Mouse (Mus musculus) neural tube, embryonic 13.5 days (tissue): ENCODE measurements around the gene Rapgef4. TPM values are rescaled to one million over a fixed set of nuclear protein-coding genes. Genes with fewer than 3 reads are reported as not detected.
"Not testable (repeated sequence)": the region's sequence is repeated elsewhere in the genome, so short reads cannot be mapped to it uniquely, and the experiment has no call there.

Experiments
- ATAC-seq: fragments of 200-750 bp; cut with Nextera tagmentation; 2 replicates; pipeline ENCODE4 v1.8.0; 2017; ENCODE audit warnings: low read depth, mild to moderate bottlenecking, moderate TSS enrichment, moderate library complexity
- H3K27ac ChIP-seq: fragments of 300-500 bp; sonication (generic); replicated peaks from 2 replicates; pipeline ENCODE4 v1.5.1; 2015; ENCODE audit warnings: moderate library complexity, mild to moderate bottlenecking, inconsistent platforms
- H3K27me3 ChIP-seq: fragments of 300-500 bp; sonication (generic); 2 replicates; pipeline ENCODE4 v1.6.1; 2015; ENCODE audit warnings: mild to moderate bottlenecking, inconsistent platforms
- H3K36me3 ChIP-seq: fragments of 300-500 bp; sonication (generic); 2 replicates; pipeline ENCODE4 v1.6.1; 2015; ENCODE audit warnings: mild to moderate bottlenecking, inconsistent platforms
- H3K4me1 ChIP-seq: fragments of 300-500 bp; sonication (generic); replicated peaks from 2 replicates; pipeline ENCODE4 v1.6.1; 2015; ENCODE audit warnings: inconsistent platforms
- H3K4me2 ChIP-seq: fragments of 300-500 bp; sonication (generic); 2 replicates; pipeline ENCODE4 v1.6.1; 2015; ENCODE audit warnings: inconsistent platforms, mild to moderate bottlenecking, moderate library complexity
- H3K4me3 ChIP-seq: fragments of 300-500 bp; sonication (generic); 2 replicates; pipeline ENCODE4 v1.5.1; 2015; ENCODE audit warnings: mild to moderate bottlenecking, inconsistent platforms
- H3K9ac ChIP-seq: fragments of 300-500 bp; sonication (generic); 2 replicates; pipeline ENCODE4 v1.6.1; 2015; ENCODE audit warnings: moderate library complexity, mild to moderate bottlenecking, inconsistent platforms
- H3K9me3 ChIP-seq: fragments of 300-500 bp; sonication (generic); 2 replicates; pipeline ENCODE4 v1.6.1; 2016; ENCODE audit warnings: inconsistent platforms
- WGBS: fragments of 180-500 bp; shearing (Covaris S2); methylation state at CpG from one replicate; pipeline ENCODE4 v1.1.7; 2015; 5-methylcytosine and 5-hydroxymethylcytosine counted together
- polyA plus RNA-seq: library from polyadenylated mRNA; unstranded; fragments of >200 nt; fragmentation: Nextera tagmentation; extraction: Ambion mirVana; gene quantifications from 2 replicates; pipeline ENCODE4 v1.2.1, GENCODE M21; 2015

The Rapgef4 gene
- polyA plus RNA-seq, 1 experiment from 2014 or later, result 24.7 TPM

DNA sequence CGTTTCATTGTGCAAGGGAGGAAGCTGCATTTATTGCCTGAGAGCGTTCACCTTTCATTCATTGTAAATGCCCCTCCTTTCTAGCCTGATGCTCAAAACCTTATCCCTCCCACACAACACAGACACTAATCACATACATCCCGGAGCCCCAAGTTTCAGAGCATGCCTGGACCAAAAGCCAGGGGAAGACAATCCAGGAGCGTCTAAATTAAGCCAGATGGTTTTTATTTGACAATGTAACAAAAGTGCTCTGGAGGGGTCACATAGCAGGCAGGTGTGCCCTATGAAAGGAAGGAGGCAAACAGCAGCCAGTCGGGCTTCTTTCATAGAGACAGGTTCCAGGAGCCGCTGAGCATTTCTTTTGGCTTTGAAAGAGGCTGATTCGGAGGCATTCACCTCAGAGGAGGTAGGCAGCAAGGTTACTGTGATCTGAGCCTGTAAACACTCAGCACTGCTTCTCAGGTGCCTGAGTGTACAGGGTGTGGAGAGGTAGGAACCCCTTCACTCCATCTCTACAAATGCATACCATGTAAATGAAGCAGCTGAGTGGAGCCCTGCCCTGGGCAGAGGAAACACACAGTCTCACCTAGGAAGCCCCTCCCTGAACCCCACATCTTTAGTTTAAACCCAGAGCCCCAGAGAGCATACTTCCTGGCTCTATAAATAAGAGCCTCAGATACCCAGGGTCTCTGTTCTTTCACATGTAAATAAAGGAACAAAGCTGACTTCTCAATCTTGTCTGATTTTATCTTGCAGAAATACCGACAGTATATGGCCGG is 155.6 kb downstream of the Rapgef4 start:
- H3K27me3 ChIP-seq, result no peaks in the 10 kb centered on the region
- ATAC-seq, result no peak
- H3K36me3 ChIP-seq, result no peaks in the 10 kb centered on the region
- peak overlapping the region; percentile 20 for H3K27ac ChIP-seq
- WGBS, result 43% methylated on average over 9 of the region's 9 CpGs
- no peak overlapping the region for H3K4me3 ChIP-seq
- H3K9me3 ChIP-seq, result no peaks in the 10 kb centered on the region
- 0 out of 2 replicates have a peak overlapping the region, but pooled peaks have one; percentile 13 for H3K9ac ChIP-seq
- H3K4me2 ChIP-seq, result no peak overlapping the region
- H3K4me1 ChIP-seq, result peaks cover 35% of the 10 kb centered on the region

DNA sequence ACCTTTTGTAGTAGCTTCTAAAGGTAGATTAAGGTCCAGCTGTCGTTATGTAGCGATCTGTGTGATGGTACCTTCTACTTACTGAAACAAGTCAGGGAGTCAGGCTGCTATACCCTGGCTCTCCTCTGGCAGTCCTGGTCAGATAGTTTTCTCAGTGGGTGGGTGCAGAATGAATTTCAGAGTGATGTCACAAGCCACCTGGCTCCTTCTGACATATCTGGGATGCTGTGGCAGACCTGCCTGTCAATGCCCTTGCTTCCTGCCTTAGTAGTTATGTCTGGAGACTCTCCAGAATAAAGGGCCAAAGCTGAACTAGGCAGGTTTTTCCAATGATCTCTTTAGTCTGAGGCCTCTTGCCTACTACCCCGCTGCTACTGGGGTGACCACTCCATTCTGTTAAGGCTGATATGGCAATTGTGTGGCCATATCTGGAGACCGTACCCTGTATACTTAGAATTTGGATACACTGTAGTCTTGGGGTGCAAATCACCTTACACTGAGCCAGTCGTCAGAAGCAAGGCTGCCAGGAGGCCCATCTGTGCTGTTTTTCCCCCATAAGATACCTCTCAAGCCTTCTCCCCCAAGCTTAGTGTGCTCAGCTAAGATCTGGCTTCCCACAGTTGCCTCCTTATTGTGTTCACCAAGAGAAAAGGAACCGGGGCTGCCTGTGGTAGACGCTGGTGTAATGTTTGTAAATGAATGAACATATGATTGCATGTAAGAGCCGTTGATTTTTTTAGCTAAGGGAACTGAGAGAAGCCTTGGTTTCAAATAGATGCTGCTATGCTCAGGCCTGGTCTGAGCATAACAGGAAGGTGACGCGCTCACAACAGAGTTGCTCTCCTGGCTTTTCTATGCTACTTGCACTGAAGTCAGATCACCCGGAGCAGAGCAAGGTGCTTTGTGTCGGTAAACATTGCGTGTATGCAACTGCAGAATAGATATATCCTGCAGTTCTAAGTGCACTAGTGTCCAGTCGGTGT is 159.1 kb downstream of the Rapgef4 start:
- Histone ChIP-seq H3K4me2 (no peak overlapping the region), H3K4me1 (peaks cover 43% of the 10 kb centered on the region), H3K4me3 (no peak overlapping the region), H3K9me3 (no peaks in the 10 kb centered on the region), H3K27me3 (no peaks in the 10 kb centered on the region), H3K27ac (peak overlapping the region; percentile 68), H3K9ac (no peak overlapping the region), H3K36me3 (no peaks in the 10 kb centered on the region)
- 85% methylated on average over 14 of the region's 14 CpGs for WGBS
- no peak for ATAC-seq

DNA sequence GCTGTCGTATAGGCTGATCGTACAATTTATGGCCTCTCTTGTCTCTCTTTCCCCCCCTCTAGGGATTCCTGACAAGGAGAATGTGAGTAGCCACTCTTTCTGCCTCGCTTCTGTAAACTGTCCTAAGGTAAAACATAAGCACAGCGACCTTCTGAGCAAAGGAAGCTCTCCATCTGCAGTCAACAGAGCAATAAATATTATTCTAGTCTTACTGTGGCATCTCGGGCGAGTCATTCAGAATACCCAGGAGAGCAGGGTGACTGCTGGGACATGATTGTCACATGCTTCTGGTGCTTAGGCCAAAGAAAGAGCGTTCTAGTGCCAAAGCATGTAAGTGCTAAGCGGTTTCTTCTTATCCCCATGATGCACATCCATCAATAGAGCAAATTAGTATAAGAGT is 160.1 kb downstream of the Rapgef4 start:
- no peak overlapping the region for H3K9ac ChIP-seq
- no peak overlapping the region for H3K4me2 ChIP-seq
- peaks cover 39% of the 10 kb centered on the region for H3K4me1 ChIP-seq
- WGBS, result 26% methylated on average over 8 of the region's 8 CpGs
- H3K9me3 ChIP-seq, result no peaks in the 10 kb centered on the region
- no peaks in the 10 kb centered on the region for H3K36me3 ChIP-seq
- no peak for ATAC-seq
- no peaks in the 10 kb centered on the region for H3K27me3 ChIP-seq
- H3K27ac ChIP-seq, result peak overlapping the region; percentile 68
- H3K4me3 ChIP-seq, result no peak overlapping the region

DNA sequence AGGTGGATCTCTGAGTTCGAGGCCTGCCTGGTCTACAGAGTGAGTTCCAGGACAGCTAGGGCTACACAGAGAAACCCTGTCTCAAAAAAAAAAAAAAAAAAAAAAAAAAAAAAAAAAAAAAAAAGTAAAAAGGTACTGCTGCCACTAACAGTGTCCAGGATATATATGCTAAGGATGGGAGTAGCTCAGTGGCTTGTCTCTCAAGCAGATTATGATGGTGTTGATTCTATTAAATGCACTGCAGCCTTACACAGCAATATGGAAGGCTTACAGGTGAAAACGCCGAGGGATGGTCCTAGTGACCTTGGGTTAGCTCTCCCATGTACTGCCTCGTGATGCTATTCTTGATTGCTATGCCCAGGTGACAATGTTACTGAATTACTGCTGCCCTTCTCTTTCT is 160.7 kb downstream of the Rapgef4 start:
- WGBS, result 88% methylated on average over 4 of the region's 4 CpGs

DNA sequence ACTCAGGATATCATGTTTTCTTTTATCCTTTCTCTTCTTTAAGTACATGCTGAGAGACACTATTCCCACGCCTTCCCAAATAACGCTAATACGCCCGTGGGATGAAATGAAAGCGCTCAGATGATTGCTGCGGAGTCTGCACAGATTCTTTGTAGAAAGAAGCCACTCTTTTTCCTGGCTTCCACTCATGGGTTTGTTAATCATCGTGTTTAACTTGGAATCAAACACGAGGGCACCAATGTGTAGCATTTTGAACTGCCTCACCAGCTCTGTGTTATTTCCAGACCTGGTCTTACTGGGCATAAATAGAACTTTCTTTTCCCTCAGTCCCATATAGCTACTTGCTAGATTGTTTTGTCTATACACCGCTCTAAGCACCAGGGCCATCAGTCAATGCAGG is 162.4 kb downstream of the Rapgef4 start:
- H3K27ac ChIP-seq, result no peak overlapping the region
- WGBS, result 90% methylated on average over 9 of the region's 9 CpGs
- no peak overlapping the region for H3K4me2 ChIP-seq

More for the DNA sequence above, 160.7 kb downstream of the Rapgef4 start:
- H3K4me1 ChIP-seq, result peaks cover 33% of the 10 kb centered on the region
- not testable (repeated sequence) for ATAC-seq, H3K4me3 ChIP-seq, H3K9me3 ChIP-seq, H3K27me3 ChIP-seq, H3K9ac ChIP-seq, H3K4me2 ChIP-seq, H3K36me3 ChIP-seq, H3K27ac ChIP-seq

DNA sequence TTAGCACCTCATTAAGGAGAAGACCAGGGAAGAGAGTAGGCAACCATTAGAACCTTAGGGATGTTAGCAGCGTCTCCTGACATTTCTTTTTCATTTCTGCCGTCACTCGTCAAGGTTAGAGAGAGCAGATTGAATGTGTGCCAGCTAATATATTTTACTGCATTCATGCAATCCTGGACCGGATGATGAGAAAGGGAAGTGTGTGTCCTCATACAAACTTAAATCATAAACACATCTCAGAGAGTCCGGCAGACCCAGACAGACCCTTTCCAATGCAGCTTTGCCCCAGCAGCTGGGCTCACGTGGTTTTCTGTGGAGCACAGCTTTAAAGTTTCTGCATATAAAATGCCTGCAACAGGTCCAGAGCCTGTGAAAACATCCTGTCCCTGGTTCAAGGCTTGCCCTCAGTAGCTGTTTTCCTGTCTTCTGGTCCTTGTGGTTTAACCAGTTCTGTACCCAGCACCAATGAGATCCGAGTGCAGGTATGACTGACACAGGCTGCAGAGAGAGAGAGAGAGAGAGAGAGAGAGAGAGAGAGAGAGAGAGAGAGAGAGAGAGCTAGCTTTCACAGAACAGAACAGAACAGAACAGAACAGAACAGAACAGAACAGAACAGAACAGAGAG is 163.6 kb downstream of the Rapgef4 start:
- no peak overlapping the region for H3K4me3 ChIP-seq
- WGBS, result 72% methylated on average over 7 of the region's 7 CpGs
- no peaks in the 10 kb centered on the region for H3K36me3 ChIP-seq
- H3K9ac ChIP-seq, result no peak overlapping the region
- no peak for ATAC-seq
- H3K27ac ChIP-seq, result no peak overlapping the region
- H3K27me3 ChIP-seq, result no peaks in the 10 kb centered on the region
- peaks cover 36% of the 10 kb centered on the region for H3K4me1 ChIP-seq
- H3K4me2 ChIP-seq, result no peak overlapping the region
- no peaks in the 10 kb centered on the region for H3K9me3 ChIP-seq

More for the DNA sequence above, 162.4 kb downstream of the Rapgef4 start:
- H3K4me3 ChIP-seq, result no peak overlapping the region
- H3K27me3 ChIP-seq, result no peaks in the 10 kb centered on the region
- H3K9ac ChIP-seq, result no peak overlapping the region
- peaks cover 30% of the 10 kb centered on the region for H3K4me1 ChIP-seq
- no peaks in the 10 kb centered on the region for H3K36me3 ChIP-seq
- no peak for ATAC-seq
- no peaks in the 10 kb centered on the region for H3K9me3 ChIP-seq

DNA sequence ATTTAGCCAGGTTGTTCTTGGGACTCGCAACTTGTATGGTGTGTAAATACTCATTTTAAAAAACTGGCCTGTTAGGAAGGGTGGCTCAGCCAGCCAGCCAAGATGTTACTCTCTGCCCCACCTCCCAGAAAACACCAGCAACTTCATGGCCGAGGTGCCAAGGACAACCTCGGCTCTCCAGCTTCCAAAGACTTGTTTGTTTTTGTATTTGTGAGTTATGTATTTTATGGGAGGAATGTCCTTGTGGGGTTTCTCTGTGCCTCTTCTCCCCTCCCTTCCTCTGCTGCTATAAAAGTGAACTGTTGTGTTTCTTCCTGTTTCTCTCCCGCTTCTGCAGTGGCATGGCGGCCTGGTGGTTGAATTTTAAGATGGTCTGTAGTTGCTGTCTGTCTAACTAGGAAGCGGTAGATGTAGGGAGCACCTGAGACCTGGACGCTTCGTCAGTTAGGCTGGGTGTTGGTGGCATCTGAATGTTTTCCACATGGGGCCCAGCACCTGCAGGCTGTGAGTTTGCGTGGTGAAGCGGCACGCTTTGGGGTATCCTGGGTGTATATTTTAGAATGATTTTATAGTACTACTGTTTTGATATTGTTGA is 164.3 kb downstream of the Rapgef4 start:
- H3K9me3 ChIP-seq, result no peaks in the 10 kb centered on the region
- 86% methylated on average over 11 of the region's 11 CpGs for WGBS
- H3K36me3 ChIP-seq, result no peaks in the 10 kb centered on the region
- no peak overlapping the region for H3K4me2 ChIP-seq
- ATAC-seq, result no peak
- H3K4me3 ChIP-seq, result no peak overlapping the region
- no peak overlapping the region for H3K27ac ChIP-seq
- H3K9ac ChIP-seq, result no peak overlapping the region
- H3K27me3 ChIP-seq, result no peaks in the 10 kb centered on the region
- peaks cover 31% of the 10 kb centered on the region for H3K4me1 ChIP-seq

DNA sequence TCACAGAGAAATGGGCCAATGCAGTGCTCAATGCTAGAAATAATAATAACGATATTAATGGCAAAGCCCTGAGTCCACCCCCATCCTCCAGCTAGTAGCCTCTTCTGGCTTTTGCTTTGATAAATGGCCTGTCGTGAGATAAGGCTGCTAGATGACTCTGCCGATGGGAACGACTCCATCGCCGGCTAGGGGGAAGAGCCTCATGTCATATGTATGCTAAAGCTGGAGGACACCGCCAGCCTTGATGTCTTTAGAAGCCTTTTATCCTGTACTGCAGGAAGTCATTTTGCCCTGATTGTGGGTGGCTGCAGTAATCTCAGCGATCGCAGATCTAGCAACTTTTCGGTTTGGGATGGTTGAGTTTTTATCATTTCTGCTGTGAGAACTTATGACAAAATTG is 165.0 kb downstream of the Rapgef4 start:
- no peak overlapping the region for H3K4me3 ChIP-seq
- H3K9me3 ChIP-seq, result no peaks in the 10 kb centered on the region
- no peaks in the 10 kb centered on the region for H3K36me3 ChIP-seq
- ATAC-seq, result no peak
- H3K27ac ChIP-seq, result no peak overlapping the region
- no peaks in the 10 kb centered on the region for H3K27me3 ChIP-seq
- H3K4me2 ChIP-seq, result no peak overlapping the region
- 62% methylated on average over 10 of the region's 10 CpGs for WGBS
- H3K9ac ChIP-seq, result no peak overlapping the region
- H3K4me1 ChIP-seq, result peaks cover 24% of the 10 kb centered on the region

DNA sequence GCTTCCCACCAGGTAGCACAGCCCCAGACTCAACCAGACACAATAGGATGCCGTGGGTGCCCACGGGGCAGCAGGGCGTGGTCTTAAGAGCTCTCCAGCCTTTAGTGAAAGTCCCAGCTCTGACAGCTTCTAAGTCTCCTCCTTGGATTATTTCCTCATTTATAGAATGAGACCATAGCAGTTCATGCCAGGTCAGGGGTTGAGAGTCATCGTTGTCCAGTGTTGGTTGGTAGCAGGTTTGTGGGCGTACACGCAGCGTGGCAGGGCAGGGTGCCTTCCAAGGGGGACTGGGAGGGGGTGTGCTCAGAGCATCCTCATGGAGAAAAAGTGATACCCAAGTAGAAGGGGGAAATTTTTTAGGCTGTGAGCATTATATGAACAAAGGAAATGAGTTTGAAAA is 166.2 kb downstream of the Rapgef4 start:
- no peak overlapping the region for H3K27ac ChIP-seq
- WGBS, result 85% methylated on average over 7 of the region's 7 CpGs

DNA sequence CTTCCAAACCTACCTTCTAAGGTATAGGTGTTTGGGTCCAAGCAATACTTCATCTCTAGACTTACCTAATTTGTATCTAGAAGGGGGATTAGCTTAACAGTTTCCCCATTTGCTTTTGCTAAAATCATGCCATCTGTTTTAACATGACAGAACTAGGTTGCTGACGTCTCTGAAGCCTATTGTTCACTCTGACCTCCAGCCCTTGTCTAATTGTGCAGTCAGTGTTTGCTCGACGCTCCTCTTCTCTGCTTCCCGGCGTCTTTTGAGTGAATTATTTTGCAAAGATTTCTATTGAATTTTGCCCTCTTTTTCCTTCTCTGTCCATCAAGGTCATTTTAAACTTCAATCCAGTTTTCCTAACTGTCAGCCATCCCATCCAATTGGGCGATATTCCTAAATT is 166.7 kb downstream of the Rapgef4 start:
- H3K27me3 ChIP-seq, result no peaks in the 10 kb centered on the region
- H3K4me3 ChIP-seq, result no peak overlapping the region
- no peak overlapping the region for H3K4me2 ChIP-seq
- no peaks in the 10 kb centered on the region for H3K36me3 ChIP-seq
- ATAC-seq, result no peak
- H3K9ac ChIP-seq, result no peak overlapping the region
- no peaks in the 10 kb centered on the region for H3K9me3 ChIP-seq
- H3K27ac ChIP-seq, result no peak overlapping the region
- H3K4me1 ChIP-seq, result peaks cover 21% of the 10 kb centered on the region
- 23% methylated on average over 6 of the region's 6 CpGs for WGBS

More for the DNA sequence above, 166.2 kb downstream of the Rapgef4 start:
- no peak overlapping the region for H3K9ac ChIP-seq
- ATAC-seq, result no peak
- no peak overlapping the region for H3K4me2 ChIP-seq
- peaks cover 21% of the 10 kb centered on the region for H3K4me1 ChIP-seq
- no peaks in the 10 kb centered on the region for H3K36me3 ChIP-seq
- H3K9me3 ChIP-seq, result no peaks in the 10 kb centered on the region
- H3K27me3 ChIP-seq, result no peaks in the 10 kb centered on the region
- no peak overlapping the region for H3K4me3 ChIP-seq

DNA sequence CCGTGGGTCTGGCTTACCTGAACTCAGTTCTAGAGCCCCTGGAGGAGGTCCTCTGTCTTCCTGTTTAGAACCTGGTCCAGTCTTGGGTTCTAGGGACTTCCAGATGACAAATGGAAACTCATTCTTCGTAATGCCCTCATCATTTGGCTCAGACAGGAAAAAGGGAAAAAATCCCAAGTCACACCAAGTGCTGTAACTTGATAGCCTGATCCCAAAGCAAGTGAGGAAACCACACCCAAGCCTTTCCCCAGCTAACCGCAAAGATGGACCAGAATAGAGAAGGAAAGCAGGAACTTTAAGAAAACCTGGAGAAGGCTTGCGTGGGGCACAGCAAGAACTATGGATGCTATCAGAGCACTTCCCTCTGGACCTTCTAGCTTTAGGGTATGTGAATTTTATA is 167.6 kb downstream of the Rapgef4 start:
- Histone ChIP-seq H3K9me3 (no peaks in the 10 kb centered on the region), H3K4me1 (peaks cover 21% of the 10 kb centered on the region), H3K4me2 (no peak overlapping the region), H3K36me3 (no peaks in the 10 kb centered on the region), H3K9ac (no peak overlapping the region), H3K4me3 (no peak overlapping the region), H3K27ac (no peak overlapping the region), H3K27me3 (no peaks in the 10 kb centered on the region)
- ATAC-seq, result no peak
- 67% methylated on average over 4 of the region's 4 CpGs for WGBS
